In the genomic region with DNA sequence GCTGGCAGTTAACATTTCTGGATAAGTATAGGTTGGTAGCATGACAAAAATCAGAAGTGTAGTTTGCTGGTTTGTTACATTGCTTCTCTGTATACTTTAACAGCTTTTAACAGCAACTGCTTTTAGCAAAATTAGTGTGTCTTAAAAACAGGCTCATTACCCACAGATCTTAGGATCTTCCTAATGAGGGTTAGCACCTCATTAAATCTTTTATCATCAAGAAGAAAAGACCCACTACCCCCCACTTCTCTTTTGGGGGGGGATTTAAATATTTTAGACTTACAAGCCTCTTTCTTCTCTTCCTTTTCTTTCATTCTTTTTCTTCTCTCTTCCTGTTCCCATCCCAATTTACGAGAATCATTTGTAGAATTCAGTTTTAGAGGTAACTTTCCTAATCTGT, we compare ENCODE assay signal across 10 mouse cellular contexts.
DNase-seq lines count a peak whose midpoint lies in the region; ATAC-seq and TF ChIP-seq lines count a peak whose summit lies in the region.
"Had no signal": no experiment of that assay in that cellular context is flagged by ENCODE, and none has a peak within 500 bp of the region (broad histone marks: within the 10 kb centered on the region; RNA-seq: fewer than 3 reads in every experiment).

No protein-coding gene starts in this region.

- H3K9me3 ChIP-seq in heart, embryonic 13.5 days: no peaks in the 10 kb centered on the region
- no peaks in the 10 kb centered on the region for H3K9me3 ChIP-seq in hindbrain, embryonic 11.5 days (ENCODE audit: control insufficient read depth, low read length)
- H3K9me3 ChIP-seq in midbrain, embryonic 13.5 days: no peaks in the 10 kb centered on the region

- no peak for TF ChIP-seq POLR2A in cortical plate, adult 2 months (IDR thresholded peaks at IDR 0.05; ENCODE audit: extremely low read depth, insufficient read depth, low read length)

- H3K4me3 ChIP-seq in heart, embryonic 13.5 days: no peak overlapping the region
- no peak overlapping the region for H3K4me3 ChIP-seq in cortical plate, adult 2 months (ENCODE audit: insufficient read depth, low read length)
- no peak overlapping the region for H3K4me3 ChIP-seq in hindbrain, embryonic 11.5 days (ENCODE audit: low read depth, low read length)
- H3K4me3 ChIP-seq in midbrain, embryonic 13.5 days (replicated peaks): no peak overlapping the region

- TF ChIP-seq CTCF in cortical plate, adult 2 months (IDR thresholded peaks at IDR 0.05; ENCODE audit: extremely low read depth, insufficient read depth, low read length): no peak

- H3K4me1 ChIP-seq in heart, embryonic 13.5 days: peaks cover 36% of the 10 kb centered on the region
- no peaks in the 10 kb centered on the region; the same call in 1 of the 2 replicates for H3K4me1 ChIP-seq in cortical plate, adult 2 months (ENCODE audit: control insufficient read depth, insufficient read depth, low read length)
- H3K4me1 ChIP-seq in hindbrain, embryonic 11.5 days (replicated peaks; ENCODE audit: control insufficient read depth, insufficient read depth, low read length): no peaks in the 10 kb centered on the region
- peaks cover 37% of the 10 kb centered on the region for H3K4me1 ChIP-seq in midbrain, embryonic 13.5 days (replicated peaks)

- WGBS in heart, embryonic 13.5 days: 84% methylated on average over 1 of the region's 1 CpGs
- WGBS in hindbrain, embryonic 11.5 days: 70% methylated on average over 1 of the region's 1 CpGs
- WGBS in midbrain, embryonic 13.5 days: 39% methylated on average over 1 of the region's 1 CpGs

- no peaks in the 10 kb centered on the region for H3K36me3 ChIP-seq in heart, embryonic 13.5 days
- no peaks in the 10 kb centered on the region for H3K36me3 ChIP-seq in hindbrain, embryonic 11.5 days (ENCODE audit: control insufficient read depth, insufficient read depth, low read length)
- no peaks in the 10 kb centered on the region for H3K36me3 ChIP-seq in midbrain, embryonic 13.5 days

- H3K4me2 ChIP-seq in heart, embryonic 13.5 days: no peak overlapping the region
- no peak overlapping the region for H3K4me2 ChIP-seq in hindbrain, embryonic 11.5 days (replicated peaks; ENCODE audit: low read depth, low read length)
- no peak overlapping the region for H3K4me2 ChIP-seq in midbrain, embryonic 13.5 days (replicated peaks)

- H3K27ac ChIP-seq in heart, embryonic 13.5 days (replicated peaks): peak overlapping the region; percentile 66
- H3K27ac ChIP-seq in cortical plate, adult 2 months (ENCODE audit: insufficient read depth, low read length): 0 out of 2 replicates have a peak overlapping the region, but pooled peaks have one; percentile 22
- H3K27ac ChIP-seq in hindbrain, embryonic 11.5 days (ENCODE audit: low read depth, low read length): peak overlapping the region; percentile 63; the same call in 1 of the 2 replicates
- H3K27ac ChIP-seq in midbrain, embryonic 13.5 days: peak overlapping the region; percentile 62

- no peak for ATAC-seq in heart, embryonic 13.5 days (ENCODE audit: extremely low read depth, insufficient number of reproducible peaks, low FRiP score, low TSS enrichment)
- ATAC-seq in hindbrain, embryonic 11.5 days (ENCODE audit: low FRiP score): no peak
- ATAC-seq in midbrain, embryonic 13.5 days: 0 out of 2 replicates have a peak, but pooled peaks have one; percentile 53

- H3K9ac ChIP-seq in heart, embryonic 13.5 days: no peak overlapping the region
- no peak overlapping the region for H3K9ac ChIP-seq in hindbrain, embryonic 11.5 days (ENCODE audit: low read depth, low read length)
- no peak overlapping the region for H3K9ac ChIP-seq in midbrain, embryonic 13.5 days (replicated peaks)

- no peaks in the 10 kb centered on the region for H3K27me3 ChIP-seq in heart, embryonic 13.5 days (replicated peaks)
- H3K27me3 ChIP-seq in hindbrain, embryonic 11.5 days (ENCODE audit: control insufficient read depth, insufficient read depth, low read length): no peaks in the 10 kb centered on the region
- no peaks in the 10 kb centered on the region for H3K27me3 ChIP-seq in midbrain, embryonic 13.5 days

- intact Hi-C loops in heart, postnatal 36 days (cut with DNase I): no loop called here

- no peak for DNase-seq in heart, postnatal 36 days
- no peak for DNase-seq in hindbrain, embryonic 11.5 days (ENCODE audit: low spot score)
- DNase-seq in ovary, postnatal 10 days (ENCODE audit: low spot score): no peak
- DNase-seq in spleen, adult 12 weeks (ENCODE audit: low spot score): no peak
- DNase-seq in adrenal gland, adult 2 months: no peak
- DNase-seq: gastrocnemius, postnatal 10 days; lung, adult 18-20 months had no signal
